Mouse (Mus musculus) olfactory bulb, adult 2 months (tissue): ENCODE measurements around the gene Nucks1. TPM values are rescaled to one million over a fixed set of nuclear protein-coding genes. Genes with fewer than 3 reads are reported as not detected.

Source experiments
- H3K27ac ChIP-seq: fragments of 200-500 bp; 2 replicates; pipeline ENCODE4 v1.5.1; 2012; ENCODE audit warnings: low read depth, low read length; ENCODE audit not compliant: insufficient read depth
- H3K4me1 ChIP-seq: fragments of 200-500 bp; 2 replicates; pipeline ENCODE4 v1.6.1; 2012; ENCODE audit warnings: low read length; ENCODE audit not compliant: control insufficient read depth, insufficient read depth
- H3K4me3 ChIP-seq: fragments of 200-500 bp; 2 replicates; pipeline ENCODE4 v1.5.1; 2012; ENCODE audit warnings: mild to moderate bottlenecking, low read depth, low read length, moderate library complexity; ENCODE audit not compliant: insufficient read depth
- CTCF ChIP-seq: fragments of 200-500 bp; IDR thresholded peaks from 2 replicates; pipeline ENCODE4 v1.5.1; 2012; ENCODE audit warnings: low read depth, mild to moderate bottlenecking, low read length, moderate library complexity; ENCODE audit not compliant: insufficient read depth
- POLR2A ChIP-seq: fragments of 200-500 bp; IDR thresholded peaks from 2 replicates; pipeline ENCODE4 v1.6.1; 2012; ENCODE audit warnings: mild to moderate bottlenecking, low read depth, low read length, moderate library complexity; ENCODE audit not compliant: insufficient read depth
- WGBS: fragments of 180-500 bp; shearing (Covaris S2); methylation state at CpG from one replicate; pipeline ENCODE4 v1.1.7; 2018; 5-methylcytosine and 5-hydroxymethylcytosine counted together
- polyA plus RNA-seq: library from polyadenylated mRNA; stranded (reverse); fragments of >200 nt; gene quantifications from 2 replicates; pipeline ENCODE4 v1.2.4, GENCODE M21; 2012; ENCODE audit warnings: low replicate concordance; ENCODE audit not compliant: missing spikeins, insufficient read depth, insufficient read length

The Nucks1 gene
- polyA plus RNA-seq, 1 experiment, result 215 TPM

DNA sequence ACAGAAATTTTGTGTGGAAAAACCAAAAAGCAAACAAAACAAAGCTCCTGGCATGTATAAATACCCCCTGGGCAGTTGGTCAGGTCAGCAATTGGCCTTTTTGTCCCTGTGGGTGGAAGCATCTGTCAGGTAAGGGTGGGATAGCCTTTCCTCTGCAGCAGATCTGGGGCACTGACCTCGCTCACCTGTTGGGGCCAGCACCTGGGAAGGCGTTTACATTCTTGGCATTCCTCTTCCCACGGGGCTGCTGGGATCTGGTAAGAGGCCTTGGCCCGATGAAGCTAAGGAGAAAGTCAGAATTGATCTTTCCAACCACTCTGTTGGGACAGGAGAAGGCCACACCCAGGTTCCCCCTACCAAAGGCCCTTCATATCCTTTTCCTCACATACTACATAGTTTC lies 59.5 kb downstream of the Nucks1 start:
- WGBS, result 82% methylated on average over 4 of the region's 4 CpGs
- Histone ChIP-seq H3K4me3 (no peak overlapping the region), H3K27ac (no peak overlapping the region), H3K4me1 (no peaks in the 10 kb centered on the region)
- no peak for TF ChIP-seq CTCF
- TF ChIP-seq POLR2A, result no peak

DNA sequence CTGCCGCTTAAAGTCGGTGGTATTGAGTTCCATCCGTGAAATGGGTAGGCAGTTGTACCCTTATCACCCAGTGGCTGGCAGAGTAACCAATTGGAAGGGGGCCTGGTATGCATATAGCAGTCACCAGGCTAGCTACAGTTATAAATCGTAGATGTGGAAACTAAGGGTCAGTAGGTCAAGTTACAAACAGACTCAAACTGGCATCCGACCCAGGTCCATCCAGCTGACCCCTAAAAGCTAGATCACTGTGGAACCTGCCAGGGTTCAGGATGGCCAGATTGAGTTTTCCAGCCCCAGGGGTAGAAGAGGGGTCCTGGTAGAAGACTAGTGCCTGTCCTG lies 60.0 kb downstream of the Nucks1 start:
- no peaks in the 10 kb centered on the region for H3K4me1 ChIP-seq
- WGBS, result 81% methylated on average over 5 of the region's 5 CpGs
- no peak overlapping the region for H3K27ac ChIP-seq
- no peak overlapping the region for H3K4me3 ChIP-seq
- TF ChIP-seq CTCF (no peak), POLR2A (no peak)

DNA sequence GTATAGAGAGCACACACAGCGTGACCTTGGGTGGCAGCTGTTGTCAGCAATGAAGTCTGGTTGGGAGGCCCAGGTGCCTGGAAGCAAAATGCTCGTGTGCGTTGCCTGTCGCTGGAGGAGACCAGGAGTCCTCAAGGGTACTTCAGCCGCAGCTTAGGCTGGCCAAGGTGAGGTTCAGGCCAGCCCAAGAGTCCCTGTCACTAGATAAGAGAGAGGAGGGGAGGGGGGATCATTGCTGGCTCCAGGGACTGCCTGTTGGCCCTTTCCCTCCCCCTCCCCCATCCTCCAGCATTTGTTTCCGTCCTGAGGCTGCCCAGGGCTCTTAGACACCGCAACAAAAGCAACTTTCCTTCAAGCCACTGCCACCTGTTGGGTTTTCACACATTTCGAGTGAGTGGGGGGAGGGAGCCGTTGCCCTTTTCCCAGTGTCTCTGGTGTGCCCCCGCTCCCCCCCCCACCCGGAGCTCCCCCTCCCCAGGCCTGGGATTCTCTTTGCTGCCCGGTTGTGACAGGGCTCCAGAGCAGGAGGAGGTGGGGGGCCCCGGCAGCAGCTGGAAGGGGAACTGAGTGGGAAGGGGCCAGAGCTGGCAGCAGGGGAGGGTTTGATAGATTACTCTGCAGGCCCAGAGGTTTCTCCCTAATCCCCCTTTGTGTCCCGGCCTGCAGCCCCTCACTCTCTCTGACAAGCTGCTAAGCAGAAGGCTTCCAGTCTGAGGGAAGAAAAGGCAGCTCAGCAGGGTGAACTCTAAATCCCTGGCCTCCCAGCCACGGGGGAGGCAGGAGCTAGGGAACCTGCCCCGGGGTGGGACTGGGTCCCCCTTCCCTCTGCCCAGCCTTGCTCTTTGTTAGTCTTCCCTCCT lies 60.6 kb downstream of the Nucks1 start:
- no peak overlapping the region for H3K27ac ChIP-seq
- WGBS, result 34% methylated on average over 16 of the region's 16 CpGs

DNA sequence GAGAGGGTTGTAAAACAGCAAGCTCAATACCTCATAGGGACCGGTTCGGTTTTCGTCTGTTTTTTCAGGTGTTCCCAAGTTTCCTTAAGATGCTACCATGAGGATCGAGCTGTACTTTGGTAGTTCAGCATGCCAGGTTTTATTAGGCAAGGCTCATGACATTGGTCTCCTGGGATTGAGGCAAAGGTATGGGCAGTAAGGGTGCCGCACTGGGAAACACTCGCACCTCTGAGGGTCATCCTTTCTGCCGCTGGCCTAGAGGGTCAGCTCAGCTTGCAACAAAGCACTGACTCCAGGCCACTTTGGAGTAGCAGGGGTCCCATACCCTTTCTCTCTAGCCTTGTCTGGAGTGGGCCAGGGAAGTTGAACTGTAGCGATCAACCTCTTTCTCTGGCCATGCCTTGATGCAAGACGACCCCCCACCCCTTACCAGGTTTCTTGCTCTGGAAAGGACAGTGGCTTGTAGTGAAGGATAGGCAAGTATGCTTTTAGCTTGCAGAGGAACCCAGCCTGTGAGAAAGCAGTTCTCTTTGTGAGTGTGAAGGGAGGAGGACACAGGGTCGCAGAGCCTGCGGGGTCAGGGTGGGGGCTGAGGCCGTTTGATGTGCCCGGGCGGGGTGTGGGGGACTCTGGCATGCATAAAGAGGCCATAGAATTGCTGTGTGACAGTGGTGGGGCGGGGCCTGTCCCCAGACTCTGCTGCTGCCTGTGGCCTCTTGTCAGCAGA lies 61.6 kb downstream of the Nucks1 start:
- H3K4me1 ChIP-seq, result no peaks in the 10 kb centered on the region
- H3K4me3 ChIP-seq, result no peak overlapping the region
- no peak overlapping the region for H3K27ac ChIP-seq
- 68% methylated on average over 15 of the region's 15 CpGs for WGBS
- no peak for TF ChIP-seq CTCF
- TF ChIP-seq POLR2A, result no peak

More for the DNA sequence above, 60.6 kb downstream of the Nucks1 start:
- TF ChIP-seq CTCF (no peak), POLR2A (no peak)
- Histone ChIP-seq H3K4me3 (no peak overlapping the region), H3K4me1 (no peaks in the 10 kb centered on the region)

DNA sequence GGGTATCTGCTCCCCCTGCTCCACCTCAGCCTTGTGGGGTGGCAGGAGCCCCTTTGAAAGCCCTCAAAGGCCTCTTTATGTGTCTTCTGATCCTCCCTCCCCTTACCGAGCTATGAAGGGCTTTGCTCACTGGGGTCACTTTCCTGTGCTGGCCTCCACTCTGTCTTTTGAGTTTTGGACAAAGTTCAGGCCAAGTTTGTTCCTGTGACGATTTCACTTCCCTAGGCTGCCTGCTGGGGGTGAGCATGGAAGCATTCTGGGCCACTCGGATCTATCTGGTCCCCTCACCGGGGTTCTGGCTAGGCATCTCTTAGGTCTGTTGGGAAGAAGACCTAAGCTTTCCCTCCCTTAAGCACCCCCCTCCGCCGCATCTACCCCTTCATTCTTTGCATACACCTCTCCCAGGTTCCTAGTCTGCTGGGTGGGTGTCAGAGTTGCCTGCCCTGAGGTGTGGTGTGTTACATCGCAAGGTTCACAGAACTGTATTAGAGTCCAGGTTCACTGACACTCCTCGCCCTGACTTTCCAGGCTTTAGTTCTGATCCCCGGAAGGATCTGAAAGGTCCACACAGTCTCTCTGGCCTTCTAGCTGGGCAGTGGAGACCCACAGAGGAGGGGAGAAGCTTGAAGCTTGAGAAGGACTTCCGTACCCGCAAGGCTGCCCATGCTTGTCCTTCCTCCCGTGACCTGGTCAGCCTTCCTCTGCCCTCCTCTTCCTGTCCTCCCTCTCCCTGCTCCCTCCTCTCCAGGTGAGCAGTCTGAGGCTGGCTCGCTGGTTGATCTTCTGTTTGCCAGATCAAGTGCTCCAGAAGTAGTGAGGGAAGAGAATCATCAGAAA lies 62.4 kb downstream of the Nucks1 start:
- H3K4me3 ChIP-seq, result no peak overlapping the region
- TF ChIP-seq CTCF (no peak), POLR2A (no peak)
- H3K4me1 ChIP-seq, result no peaks in the 10 kb centered on the region
- no peak overlapping the region for H3K27ac ChIP-seq
- 67% methylated on average over 13 of the region's 13 CpGs for WGBS

DNA sequence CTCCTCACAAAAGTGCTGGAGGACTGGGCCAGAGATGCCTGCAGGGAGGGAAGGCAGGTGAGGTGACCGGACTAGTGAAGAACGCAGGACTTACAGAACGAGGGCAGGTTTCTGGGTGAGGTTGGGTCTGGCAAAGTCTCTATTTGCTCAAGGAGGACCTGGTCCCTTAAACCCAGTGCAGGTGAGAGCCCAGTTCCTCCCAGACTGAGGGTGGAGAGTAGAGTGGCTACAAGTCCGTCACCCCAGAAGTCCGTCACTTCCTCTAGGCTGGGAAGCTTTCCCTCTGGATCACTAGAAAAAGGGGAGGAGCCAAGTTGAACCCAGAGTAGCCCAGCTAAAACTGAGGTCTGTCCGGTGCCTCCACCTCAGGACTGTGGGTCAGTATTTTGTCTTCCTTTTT lies 63.7 kb downstream of the Nucks1 start:
- H3K27ac ChIP-seq, result no peak overlapping the region
- WGBS, result 92% methylated on average over 6 of the region's 6 CpGs
- no peaks in the 10 kb centered on the region for H3K4me1 ChIP-seq
- H3K4me3 ChIP-seq, result no peak overlapping the region
- TF ChIP-seq POLR2A, result no peak
- TF ChIP-seq CTCF, result no peak

DNA sequence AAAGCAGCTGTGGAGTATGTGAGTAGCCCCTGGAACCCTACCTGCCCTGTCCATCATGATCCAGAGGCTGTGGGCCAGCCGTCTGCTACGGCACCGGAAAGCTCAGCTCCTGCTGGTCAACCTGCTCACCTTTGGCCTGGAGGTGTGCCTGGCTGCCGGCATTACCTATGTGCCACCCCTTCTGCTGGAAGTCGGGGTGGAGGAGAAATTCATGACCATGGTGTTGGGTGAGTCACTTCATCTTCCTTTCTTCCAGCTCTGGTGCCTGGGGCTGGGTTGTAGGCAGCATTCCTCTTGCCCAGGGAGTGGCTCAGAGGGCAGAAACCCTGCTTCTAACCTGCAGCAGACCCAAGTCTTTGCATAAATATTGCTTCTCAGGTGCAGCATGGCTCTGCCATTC lies 66.6 kb downstream of the Nucks1 start:
- Histone ChIP-seq H3K4me3 (no peak overlapping the region), H3K4me1 (no peaks in the 10 kb centered on the region), H3K27ac (no peak overlapping the region)
- no peak for TF ChIP-seq CTCF
- TF ChIP-seq POLR2A, result no peak
- WGBS, result 90% methylated on average over 5 of the region's 5 CpGs

DNA sequence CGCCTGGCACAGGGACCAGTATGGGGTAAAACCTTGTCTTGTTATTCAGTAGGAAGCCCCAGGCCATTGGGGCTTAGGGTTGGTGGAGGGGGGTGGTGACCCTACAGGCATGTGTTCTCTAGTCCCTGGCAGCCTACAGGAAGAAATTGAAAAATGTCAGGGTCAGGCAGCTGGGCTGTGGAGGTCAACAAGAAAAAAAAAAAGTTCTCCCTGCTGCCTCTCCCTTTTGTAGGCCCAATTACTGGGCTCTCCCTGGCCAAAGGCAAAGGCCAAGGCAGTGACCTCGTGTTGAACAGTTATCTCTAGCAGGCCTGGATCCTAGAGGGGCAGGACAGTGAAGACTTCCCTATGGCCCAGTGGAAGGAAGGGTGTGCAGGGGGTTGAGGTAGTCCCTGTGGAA lies 70.1 kb downstream of the Nucks1 start:
- H3K4me1 ChIP-seq, result no peaks in the 10 kb centered on the region
- 75% methylated on average over 2 of the region's 2 CpGs for WGBS

More for the DNA sequence above, 70.1 kb downstream of the Nucks1 start:
- TF ChIP-seq POLR2A, result no peak
- no peak for TF ChIP-seq CTCF
- H3K4me3 ChIP-seq, result no peak overlapping the region
- H3K27ac ChIP-seq, result no peak overlapping the region
